Mouse (Mus musculus) lung, postnatal 25 days (tissue): ENCODE data around the gene Brd3.

Experiments
- DNase-seq: peaks from one replicate; pipeline ENCODE4 v3.0.0; 2022; ENCODE audit warnings: low spot score

Brd3 gene

DNA sequence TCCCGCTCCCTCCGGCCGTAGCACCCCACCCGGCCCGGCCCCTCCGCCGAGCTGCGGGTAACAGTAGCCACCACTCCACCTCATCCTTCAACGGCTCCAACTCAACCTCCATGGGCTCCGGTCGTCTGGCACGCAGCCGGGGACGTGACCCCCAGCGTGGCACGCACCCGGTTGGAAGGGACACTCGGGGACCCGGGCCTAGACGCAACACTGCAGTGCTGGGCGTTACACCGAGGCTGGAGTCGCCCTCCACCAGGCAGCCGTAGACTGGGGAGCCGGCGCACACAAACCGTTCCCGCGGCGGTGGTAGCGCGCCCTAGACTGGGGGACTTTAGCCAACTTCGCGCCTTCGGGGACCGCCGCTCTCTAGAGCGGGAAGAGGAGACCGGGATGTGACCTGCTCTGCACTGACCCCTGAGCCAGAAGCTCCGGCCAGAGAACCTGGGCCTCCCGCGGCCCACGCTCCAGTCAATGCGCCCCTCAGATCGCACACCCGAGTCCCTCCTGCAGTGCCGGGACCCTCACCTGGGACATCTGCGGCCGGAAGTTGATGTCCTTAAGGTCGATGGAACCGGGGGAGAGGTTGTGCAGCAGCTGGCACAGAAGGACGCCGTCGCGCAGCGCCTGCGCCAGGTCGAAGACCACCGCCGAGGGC lies 81.6 kb downstream of the Brd3 start:
- DNase-seq, result peak; percentile 26

DNA sequence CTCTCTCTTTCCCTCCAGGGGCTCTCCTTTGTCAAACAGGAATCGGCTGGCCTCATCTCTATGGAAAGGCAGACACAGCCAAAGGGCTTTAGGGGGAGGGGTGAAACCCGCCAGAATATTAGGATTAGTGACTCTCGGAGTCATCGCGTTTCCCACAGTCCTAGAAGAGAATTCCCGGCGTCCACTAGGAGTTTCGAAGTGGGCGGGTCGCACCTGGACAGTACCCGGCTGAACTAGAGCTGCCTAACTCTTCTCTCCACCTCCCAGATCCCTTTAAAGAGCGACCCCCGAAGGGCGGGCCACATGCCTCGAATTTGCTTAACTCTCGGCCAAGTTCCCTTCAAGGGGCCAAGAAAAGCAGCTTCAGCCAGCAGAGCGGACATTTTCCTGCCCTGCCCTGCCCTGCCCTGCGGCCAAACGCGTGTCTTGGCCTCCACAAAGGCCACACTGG lies 82.3 kb downstream of the Brd3 start:
- peak; percentile 21 for DNase-seq

DNA sequence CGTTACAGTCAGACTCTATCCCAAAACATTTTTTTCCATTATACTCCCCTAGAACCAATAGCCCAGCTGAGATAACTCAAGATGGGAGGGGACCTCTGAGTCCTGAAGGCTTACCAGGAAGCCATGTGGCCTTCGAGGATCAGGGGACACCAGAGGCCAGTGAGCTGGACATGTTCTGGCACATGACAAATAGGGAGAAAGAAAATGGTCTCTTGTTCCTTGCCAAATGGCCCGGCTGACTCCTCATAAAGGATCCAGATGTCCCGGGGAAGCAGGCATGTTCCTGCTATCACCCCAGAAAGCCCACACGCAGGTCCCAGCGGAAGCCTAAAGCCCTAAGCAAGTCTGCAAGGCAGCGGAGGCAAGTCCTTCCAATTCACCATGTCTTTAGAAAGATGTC lies 83.9 kb downstream of the Brd3 start:
- peak; percentile 36 for DNase-seq

DNA sequence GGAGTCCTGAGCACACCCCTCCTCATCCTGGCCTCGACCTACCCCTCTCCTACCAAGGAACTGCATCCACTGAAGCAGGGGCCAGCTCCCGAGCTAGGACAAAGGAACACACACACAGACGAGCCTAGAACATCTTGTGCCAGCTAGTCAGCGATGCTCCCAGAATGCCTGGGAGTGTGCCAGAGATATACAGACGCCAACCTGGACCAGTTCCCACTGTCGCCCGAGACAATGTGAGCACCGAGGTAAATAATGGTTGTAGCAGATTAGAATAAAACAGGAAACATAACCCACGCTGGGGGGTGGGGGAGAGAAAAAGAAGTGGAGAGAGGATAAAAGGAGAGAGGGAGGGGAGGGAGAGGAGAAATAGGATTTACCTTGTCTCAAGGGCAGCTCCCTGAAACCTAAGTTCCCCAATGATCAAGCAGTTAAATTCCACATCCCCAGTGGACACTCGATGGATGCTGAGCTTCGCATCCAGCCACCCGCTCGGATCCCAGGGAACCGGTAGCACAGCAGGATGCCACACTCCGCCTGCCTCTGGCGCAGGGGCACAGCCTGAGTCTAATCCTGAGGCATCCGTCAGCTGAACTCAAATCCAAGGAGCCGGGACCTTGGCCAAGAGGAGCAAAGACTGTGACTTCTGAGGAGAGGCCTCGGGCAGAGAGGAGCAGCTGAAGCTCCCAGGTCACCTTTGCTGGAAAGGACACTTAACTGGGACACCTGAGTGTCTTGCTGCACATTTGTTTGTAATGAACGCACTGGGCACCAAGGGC lies 86.0 kb downstream of the Brd3 start:
- DNase-seq, result peak; percentile 80

DNA sequence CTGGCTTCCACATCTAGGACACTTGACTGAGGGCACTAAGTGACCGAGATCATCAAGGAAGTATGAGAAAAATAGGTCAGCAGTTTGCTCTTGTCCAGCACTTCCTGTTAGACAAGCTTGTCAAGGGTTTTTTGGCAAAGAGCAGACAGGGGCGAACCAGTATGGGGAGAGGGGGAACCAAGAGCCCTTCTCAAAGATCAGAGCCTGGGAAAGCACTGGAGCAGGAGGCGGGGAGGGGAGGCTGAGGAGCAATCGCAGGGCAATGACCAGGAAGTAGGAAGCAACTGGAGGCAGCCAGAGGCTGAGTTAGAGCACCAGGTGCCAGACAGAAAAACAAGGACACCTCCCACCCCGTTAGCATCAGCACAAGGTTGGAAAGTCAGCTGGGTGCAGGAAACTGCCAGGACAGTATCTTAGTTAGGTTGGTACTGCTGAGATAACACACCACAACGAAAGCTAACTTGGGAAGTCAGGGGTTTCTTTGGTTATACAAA lies 88.8 kb downstream of the Brd3 start:
- peak; percentile 79 for DNase-seq

DNA sequence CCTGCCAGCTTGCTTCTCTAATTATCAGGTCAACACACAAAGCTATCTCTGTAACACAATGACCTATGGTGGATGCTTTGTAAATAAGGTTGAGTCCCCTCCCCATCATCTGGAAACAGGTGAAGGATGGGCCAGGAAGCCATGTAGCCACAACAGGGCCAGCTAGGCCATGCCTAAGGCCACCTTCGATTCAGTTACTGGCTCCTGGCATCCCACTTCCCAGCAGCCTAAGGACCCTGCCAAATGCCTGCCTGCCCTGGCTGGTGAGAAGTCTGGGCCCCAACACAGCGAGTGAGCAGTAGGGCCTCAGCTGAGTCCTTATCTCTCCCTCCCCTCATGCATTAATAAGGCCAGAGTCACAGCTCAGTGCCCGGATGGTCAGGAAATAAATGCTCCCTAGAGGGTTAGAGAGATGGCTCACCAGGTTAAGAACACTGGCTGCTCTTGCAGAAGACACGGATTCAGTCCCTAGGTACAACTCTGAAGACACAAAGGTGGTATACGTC lies 89.8 kb downstream of the Brd3 start:
- DNase-seq, result no peak

DNA sequence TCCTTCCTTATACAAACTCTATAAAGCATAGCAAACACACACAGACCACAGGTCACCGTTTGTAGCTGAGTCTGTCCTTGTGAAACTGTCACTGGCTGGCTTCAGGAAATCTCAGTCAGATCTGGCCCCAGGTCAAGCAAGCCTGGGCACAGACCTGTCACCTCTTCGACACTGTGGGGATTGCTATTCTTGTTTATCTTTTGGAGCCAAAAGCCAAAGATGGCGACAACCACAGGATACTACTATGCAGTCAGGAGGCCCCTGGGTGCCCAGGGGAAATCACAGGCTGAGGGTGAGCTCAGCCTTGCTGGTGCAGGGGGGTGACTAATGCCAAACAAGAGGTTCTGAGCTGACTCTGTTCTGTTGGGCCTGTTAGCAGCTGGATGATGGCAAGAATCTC lies 91.0 kb downstream of the Brd3 start:
- no peak for DNase-seq

DNA sequence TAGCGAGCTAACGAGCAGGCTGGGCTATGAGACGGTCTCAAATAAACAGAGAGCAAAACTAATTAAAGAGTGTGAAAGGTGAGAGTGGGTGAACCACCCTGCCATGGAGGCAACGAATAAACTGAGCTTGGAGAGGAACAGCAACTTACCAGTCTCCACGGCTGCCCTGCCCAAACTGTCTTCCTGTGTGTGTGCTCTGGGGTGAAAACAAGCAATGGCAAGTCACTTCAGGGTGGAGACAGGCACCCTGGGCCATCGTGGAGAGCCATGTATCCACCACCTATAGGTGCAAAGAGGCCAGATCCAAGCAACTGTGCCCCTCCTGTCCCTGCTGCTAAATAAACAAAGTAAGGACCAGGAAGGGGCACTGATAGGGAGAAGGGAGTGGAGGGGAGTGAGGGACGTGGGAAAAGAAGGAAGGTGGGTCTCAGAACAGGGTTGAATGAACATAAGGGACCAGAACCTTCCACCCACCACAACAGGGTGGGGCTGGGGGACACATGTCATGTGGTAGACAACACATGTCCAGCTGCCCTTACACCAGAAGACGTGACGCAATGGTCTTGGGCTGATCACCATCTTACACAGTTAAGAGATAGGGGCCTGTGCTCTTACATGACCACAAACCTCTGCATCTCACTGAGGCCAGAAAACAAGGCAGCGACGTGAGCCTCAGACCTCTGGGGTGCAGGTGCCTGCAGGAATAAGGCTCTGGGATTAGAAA lies 92.2 kb downstream of the Brd3 start:
- DNase-seq, result no peak

DNA sequence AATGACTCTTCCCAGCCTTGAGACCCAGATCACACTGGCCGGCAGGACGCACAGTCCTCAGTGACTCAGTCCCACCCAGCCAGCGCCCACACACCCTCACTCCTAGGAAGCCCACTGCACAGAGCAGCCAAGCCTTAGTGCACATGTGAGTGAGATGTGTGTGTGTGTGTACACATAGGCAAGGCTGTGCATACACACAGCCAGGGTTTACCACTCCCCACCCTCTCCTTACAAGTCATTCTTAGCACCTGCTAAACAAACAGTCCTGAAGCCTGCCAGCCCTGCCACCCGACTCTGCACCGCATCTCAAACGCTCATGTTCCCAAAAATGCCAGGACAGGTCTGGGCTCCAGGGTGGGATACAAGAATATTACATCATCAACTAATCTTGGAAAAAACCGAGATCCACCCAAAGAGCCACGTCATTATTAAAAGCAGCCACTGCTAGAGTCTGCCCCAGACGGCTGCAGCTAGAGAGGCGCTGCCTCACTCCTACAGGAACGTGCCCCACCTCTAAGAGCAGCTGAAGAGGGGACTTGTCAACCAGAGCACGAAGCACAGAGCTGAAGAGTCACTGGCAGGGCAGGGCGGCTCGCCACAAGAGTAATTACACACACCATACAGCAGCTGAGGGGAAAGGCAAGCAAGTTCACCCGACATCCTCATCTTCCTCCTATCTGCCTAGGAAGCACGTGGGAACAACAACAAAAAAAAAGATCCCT lies 93.4 kb downstream of the Brd3 start:
- DNase-seq, result peak; percentile 81

DNA sequence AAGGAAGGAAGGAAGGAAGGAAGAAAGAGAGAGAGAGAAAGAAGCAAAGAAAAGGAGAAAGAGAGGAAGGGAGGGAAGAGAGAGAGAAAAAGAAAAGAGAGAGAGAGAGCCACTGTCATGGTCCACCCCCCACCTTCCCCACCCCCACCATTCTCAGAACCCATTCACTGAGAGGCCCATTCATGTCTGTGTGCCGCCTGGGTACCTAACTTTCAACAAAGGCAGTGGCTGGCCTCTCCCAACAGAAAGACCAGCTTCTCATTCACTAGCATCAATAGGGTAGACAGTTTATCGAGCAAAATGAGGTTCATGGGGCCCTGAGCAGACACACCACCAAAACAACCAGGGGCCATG lies 93.9 kb downstream of the Brd3 start:
- no peak for DNase-seq

DNA sequence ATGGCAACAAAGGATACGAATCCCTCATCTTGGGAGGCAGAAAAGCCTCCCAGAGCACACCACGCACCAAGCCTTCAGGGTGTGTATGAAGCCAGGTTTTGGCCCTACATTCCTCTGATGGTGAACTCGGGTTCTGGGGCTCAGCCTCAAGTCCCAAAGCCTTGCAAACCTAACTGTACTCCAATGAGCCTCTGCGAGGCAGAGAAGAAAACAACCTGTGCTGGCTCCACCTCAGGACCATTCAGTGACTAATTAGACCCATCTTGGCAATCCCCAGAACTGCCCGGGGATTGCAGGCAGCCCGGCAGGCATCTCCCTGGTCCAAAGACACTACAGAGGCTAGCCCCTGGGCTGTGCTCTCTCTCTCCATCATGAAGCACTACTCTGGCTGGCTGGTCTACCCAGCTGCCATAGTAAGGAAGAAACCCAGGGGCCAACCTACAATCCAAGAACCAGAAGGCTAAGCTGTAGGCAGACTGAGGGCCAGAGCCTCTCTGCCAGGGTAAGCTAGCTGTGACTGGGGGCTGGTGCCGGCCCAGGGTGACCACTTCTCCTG lies 95.1 kb downstream of the Brd3 start:
- no peak for DNase-seq

DNA sequence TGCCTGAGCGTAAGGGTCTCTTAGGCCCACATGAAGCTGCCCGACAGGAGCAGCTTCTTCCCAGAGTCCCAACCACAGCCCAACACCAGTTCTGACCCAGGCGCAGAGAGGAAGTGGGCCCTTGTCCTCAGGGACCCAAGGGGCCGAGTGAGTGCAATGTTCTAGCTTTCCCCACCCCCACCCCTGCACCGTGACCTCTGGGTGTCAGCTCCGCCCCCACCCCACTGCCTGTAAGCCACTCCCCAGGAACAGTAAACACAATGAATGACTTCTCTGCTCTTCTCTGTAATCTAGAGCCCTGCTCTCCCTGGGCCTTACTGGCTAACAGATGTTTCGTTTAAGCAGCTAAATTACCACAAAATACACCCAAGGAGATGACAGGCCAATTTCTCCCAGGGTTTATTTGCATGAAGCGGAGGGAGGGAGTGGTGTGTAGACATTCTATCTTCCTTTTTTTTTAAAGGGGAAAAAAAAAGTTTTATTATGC lies 95.7 kb downstream of the Brd3 start:
- DNase-seq, result peak; percentile 52

DNA sequence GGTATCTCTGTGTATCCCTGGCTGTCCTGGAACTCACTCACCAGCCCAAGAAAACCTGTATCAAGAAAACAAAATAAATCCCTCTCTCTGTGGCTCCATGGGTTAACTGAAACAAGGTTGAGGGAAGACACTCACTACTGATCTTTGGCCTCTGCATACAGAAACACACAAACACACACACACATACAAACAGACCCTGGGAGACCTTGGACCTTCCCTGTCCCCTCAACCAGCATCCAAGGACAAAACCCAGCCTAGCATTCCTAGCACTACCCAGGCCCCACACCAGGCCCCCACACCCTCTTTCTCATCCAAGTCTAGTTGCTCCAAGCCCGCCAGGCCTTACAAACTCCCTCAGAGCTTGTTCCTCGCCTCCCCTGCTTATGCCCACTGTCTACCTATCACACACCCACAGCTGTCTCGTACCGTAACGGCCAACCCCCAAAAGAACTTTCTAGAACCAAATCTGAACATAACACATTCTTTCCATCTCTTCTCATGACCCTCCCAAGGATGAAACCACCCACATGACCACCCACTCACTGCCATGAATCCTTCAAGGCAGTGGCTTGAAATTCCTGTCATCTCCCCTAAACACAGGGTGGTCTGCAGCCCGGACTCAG lies 96.8 kb downstream of the Brd3 start:
- DNase-seq, result no peak

DNA sequence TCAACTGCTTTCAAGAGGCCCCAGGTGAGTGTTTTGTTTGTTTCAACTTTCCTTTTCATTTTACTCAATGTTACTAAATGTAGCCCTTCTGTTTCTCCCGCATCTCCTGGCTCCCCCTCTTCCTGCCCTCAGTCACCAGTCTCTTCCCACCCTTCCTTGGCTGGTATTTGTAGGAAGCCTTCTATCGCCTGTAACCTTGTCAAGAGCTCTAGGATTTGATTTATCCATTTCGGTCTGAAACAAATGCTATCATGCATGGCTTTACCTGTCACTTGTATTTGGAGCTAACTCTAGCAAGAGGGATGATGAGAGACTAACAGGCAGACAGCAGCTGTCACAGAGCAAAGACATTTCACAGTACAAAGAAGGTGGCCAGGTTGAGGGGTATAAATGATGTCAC lies 99.3 kb downstream of the Brd3 start:
- no peak for DNase-seq

DNA sequence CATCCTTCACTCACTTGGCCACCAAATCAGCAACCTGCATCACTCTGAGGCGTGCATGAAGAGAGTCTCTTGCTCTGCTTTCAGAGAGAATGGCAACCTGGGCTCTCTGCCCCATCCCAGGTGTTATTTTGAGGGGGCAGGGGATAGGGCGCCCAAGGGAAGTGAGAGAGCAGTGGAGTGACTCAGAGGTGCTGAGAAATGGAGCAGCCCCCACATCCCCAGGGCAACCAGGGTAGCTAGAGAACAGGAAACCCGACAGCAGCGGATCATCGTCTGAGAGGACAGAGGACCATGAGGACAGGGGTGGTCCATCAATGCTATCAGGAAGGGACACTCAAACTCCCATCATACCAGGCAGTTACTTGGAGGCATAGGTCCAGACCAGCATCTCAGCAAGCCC lies 100.5 kb downstream of the Brd3 start:
- DNase-seq, result no peak

DNA sequence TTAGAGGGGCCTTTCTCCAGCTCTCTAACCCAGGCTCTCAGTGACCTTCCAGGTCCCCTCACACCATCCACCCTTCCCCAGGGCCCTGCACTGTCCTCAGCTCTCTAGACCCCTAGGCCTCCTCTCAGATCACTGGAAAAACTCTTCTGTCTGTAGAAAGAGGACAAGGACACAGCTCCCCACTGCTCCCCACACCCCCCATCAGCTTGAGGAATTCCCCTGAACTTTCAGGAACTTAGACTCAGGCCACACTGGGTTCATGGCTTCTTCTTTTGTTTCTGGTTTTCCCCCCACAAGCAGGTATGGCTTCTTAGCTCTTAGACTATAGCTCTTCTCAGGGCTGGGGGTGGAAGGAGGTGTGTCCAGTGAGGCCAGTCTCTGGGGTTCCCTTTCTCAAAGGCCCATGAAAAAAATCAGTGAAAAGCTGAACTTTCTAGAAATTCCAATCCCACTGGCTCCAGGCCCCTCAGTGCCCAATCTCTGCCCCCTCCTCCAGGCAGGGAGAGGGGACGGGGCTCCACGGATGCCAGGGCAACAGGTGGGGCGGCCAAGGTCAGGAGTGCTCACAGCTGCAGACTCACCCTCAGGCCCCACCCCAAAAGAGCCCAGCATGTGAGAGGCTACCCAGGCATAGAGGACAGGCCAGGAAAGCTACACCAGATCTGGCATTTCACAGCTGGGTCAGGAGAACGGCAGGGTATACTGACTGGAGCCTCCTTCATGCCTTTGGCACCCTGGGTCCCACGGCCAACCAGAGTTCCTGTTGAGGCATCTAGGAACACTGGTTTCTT lies 102.2 kb downstream of the Brd3 start:
- DNase-seq, result no peak

DNA sequence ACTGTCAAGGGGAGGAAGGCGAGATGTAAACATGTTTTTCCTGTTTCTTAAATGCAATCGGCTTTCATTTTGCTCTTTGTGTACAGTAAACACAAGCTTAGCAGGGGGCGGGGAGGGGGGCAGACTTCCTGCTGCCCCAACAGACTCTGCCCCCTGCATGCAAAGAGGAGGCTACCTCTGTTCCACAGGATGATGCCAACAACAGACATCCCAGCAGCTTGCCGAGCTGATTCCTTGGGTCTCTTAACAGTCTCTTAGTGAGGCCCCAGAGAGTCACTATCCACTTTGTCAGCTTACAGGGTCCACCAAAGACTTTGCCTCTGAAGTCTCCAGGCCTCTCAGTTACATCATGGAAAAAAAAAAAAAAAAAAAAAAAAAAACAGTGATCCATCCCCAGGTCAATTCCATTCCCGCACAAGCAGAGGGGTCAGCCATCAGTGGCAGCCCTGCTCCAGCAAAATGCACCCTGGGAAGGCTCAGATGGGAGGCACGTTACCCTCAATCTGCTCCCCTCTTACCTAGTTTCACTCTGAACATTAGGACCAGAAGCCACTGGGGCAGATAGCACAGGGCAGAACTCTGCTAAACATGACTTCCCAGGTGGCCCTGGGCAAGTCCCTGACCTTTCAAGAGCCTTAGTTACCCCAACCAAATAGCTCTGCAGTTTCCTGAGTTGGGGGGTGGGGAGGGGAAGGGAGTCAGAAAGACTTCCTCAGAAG lies 102.9 kb downstream of the Brd3 start:
- DNase-seq, result no peak

DNA sequence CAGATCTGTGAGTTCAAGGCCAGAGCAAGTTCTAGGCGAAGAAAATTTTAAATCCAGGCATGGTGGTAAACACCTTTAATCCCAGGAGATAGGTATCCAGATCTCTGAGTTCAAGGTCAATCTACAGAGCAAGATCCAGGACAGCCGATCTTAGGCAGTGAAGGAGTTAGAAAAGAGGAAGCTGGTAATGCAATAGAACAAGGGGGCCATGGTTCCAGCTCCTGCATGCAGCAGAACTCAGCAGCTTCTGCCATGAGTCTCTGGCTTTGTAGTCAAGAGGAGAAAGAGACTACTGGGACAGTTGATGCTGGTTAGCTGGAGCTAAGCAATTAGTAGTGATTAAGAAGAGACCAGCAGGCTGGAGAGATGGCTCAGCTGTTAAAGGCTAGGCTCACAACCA lies 105.9 kb downstream of the Brd3 start:
- no peak for DNase-seq

DNA sequence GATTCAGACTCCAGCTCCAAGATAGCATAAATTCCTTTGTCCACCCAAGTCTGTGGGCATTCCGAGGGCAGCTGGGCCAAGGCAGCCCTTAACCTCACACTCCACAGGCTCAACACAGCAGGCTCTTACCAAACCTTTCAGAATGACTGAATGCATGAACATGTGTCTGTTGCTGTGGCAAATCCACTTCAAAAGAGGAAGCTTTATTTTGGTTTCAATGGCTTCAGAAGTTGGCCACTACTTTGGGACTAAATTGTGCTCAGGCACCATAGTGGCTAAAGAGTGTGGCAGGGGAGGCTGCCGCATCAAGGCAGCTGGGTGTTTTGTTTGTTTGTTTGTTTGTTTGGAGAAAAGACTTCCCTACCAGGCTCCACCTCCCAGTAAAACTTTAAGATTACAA lies 107.4 kb downstream of the Brd3 start:
- DNase-seq, result no peak
